Mouse (Mus musculus): ENCODE data around the gene Terf2.

DNA sequence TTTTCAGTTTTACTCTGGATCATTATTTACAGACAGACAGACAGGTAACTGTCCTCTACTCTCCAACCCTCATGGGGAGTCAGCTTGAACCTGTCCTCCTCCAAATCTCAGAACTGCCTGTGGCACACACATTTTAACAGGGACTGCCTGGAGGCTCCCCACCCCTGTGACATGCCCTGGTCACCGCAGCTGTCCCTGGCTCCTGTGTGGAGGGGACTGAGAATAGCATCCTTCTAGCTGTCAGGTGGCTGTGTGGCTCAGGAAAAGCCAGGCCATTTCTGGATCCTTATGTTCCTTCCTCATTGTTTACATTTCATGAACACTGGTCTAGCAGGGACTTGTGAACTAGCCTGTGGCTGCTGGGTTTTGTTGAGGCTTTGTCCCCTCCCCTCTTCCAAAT, 22.2 kb downstream of the Terf2 start:
- TF ChIP-seq ZNF384 (IDR thresholded peaks at IDR 0.05; ENCODE audit: low read depth, low read length) (no peak), HCFC1 (IDR thresholded peaks at IDR 0.05; ENCODE audit: borderline replicate concordance, insufficient read depth, low read length) (no peak), CHD2 (IDR thresholded peaks at IDR 0.05; ENCODE audit: low read depth, low read length) (no peak), MAFK (IDR thresholded peaks at IDR 0.05; ENCODE audit: insufficient read depth, low read depth, low read length) (no peak)
